Mouse (Mus musculus) kidney, adult 2 months (tissue): ENCODE results near the gene Brk1. TPM values are rescaled to one million over a fixed set of nuclear protein-coding genes. Genes with fewer than 3 reads are reported as not detected.

Experiments used
- DNase-seq: peaks from one replicate; pipeline ENCODE4 v3.0.0; 2021
- H3K27ac ChIP-seq: fragments of 200-500 bp; 2 replicates; pipeline ENCODE4 v1.5.1; 2012; ENCODE audit warnings: low read depth, low read length, control low read depth, inconsistent platforms; ENCODE audit not compliant: insufficient read depth
- H3K27me3 ChIP-seq: fragments of 200-500 bp; replicated peaks from 2 replicates; pipeline ENCODE4 v1.6.1; 2012; ENCODE audit warnings: mild to moderate bottlenecking, moderate library complexity, low read length, inconsistent platforms; ENCODE audit not compliant: control insufficient read depth, insufficient read depth
- H3K36me3 ChIP-seq: fragments of 200-500 bp; 2 replicates; pipeline ENCODE4 v1.6.1; 2012; ENCODE audit warnings: mild to moderate bottlenecking, moderate library complexity, low read length, inconsistent platforms; ENCODE audit not compliant: control insufficient read depth, insufficient read depth
- H3K4me1 ChIP-seq: fragments of 200-500 bp; 2 replicates; pipeline ENCODE4 v1.6.1; 2011; ENCODE audit warnings: low read length; ENCODE audit not compliant: control insufficient read depth, insufficient read depth
- H3K4me3 ChIP-seq: fragments of 200-500 bp; 2 replicates; pipeline ENCODE4 v1.5.1; 2011; ENCODE audit warnings: mild to moderate bottlenecking, low read depth, low read length, control low read depth; ENCODE audit not compliant: insufficient read depth
- CTCF ChIP-seq: fragments of 200-500 bp; conservative IDR thresholded peaks from 2 replicates; pipeline ENCODE4 v1.5.1; 2011; ENCODE audit warnings: low read depth, mild to moderate bottlenecking, control low read depth, low read length, moderate library complexity, mixed read lengths; ENCODE audit not compliant: insufficient read depth, insufficient read length
- POLR2A ChIP-seq: fragments of 200-500 bp; IDR thresholded peaks from one replicate; pipeline ENCODE4 v1.6.1; 2011; ENCODE audit warnings: low read depth, low read length, control low read depth
- WGBS: fragments of 180-500 bp; shearing (Covaris S2); methylation state at CpG from one replicate; pipeline ENCODE4 v1.1.7; 2018; 5-methylcytosine and 5-hydroxymethylcytosine counted together
- polyA plus RNA-seq: library from polyadenylated mRNA; depleted of rRNA; stranded (reverse); fragments of >200 nt; gene quantifications from 2 replicates; pipeline ENCODE4 v1.2.3, GENCODE M21; 2012

Gene Brk1
- polyA plus RNA-seq, 1 experiment, result 216 TPM

DNA sequence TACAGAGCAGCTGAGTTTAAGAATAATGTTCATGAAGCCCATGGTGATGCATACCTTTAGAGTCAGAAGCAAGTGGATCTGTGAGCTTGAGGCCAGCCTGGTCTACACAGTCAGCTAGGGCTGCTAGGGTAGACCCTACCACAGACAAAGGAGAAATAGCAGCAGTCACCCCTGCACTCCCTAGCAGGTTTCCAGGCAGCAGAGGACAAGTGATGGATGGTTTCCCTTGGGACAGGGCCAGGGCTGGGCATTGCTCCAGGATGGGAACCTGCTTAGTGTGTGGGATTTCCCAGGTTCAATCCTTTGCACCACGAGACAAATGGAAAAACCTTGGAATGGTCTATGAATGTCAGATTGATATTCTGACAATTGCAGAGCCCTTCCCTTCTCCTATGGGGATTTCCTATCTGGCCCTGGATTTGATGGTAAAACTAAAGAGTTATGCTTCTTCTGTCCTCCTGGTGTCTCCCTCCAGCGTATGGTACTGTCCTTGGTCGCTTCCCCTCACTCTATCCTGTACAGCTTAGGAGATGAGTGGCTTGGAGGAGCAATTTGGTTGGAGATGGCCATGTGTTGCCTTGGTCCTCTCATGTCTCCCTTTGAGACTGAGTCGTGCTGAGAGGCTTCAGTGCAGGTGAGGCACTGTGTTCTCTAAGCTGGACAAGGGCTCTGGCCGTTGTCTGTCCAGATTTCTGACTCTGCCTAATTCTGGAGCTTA, 17.9 kb upstream of the Brk1 start:
- Histone ChIP-seq H3K36me3 (no peaks in the 10 kb centered on the region), H3K27ac (no peak overlapping the region), H3K4me1 (0 out of 2 replicates have a peak, but pooled peaks cover 6% of the 10 kb centered on the region), H3K4me3 (no peak overlapping the region), H3K27me3 (no peaks in the 10 kb centered on the region)
- peak; percentile 89 for DNase-seq
- 45% methylated on average over 5 of the region's 5 CpGs for WGBS
- TF ChIP-seq CTCF (no peak), POLR2A (no peak)

DNA sequence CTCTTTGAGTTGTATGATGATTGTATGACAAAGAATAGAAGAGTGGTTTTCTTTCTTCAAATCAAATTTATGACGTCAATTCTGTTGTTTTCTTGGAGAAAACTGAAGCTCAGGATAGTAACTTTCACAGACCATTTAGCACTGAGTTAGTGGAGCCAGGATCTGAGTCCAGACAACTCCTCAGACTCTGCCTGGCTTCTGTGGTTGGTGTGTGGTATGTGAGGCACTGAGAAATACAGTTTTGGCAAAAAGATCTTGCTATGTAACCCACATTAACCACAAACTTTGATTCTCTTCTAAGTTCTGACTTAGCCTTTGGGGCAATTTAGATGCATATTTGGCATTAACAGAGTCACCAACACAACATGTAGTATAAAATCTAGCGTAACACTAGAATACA, 11.9 kb upstream of the Brk1 start:
- no peaks in the 10 kb centered on the region for H3K4me1 ChIP-seq
- no peak overlapping the region for H3K27ac ChIP-seq
- 96% methylated on average over 2 of the region's 2 CpGs for WGBS
- H3K4me3 ChIP-seq, result no peak overlapping the region
- TF ChIP-seq POLR2A (no peak), CTCF (no peak)
- no peaks in the 10 kb centered on the region for H3K36me3 ChIP-seq
- H3K27me3 ChIP-seq, result no peaks in the 10 kb centered on the region
- no peak for DNase-seq

DNA sequence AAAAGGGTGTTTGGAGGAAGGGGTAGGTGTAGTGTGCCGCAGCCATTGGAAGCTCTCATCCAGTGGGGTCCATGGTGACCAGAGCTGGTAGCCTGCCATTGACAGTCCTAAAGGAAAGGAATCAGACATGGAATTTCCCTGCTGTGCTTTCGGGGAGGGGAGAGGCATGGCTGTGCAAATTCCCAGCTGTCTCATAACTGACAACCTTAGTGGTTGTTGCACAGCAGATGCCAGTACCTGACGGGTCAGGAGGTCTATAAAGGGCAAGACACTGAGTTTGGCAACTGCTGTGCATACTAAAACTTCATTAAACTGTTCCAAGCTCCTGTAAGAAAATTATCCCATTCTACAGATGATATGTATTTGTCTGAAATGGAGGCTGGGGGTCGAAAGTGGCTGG, 6.6 kb upstream of the Brk1 start:
- WGBS, result 94% methylated on average over 4 of the region's 4 CpGs
- Histone ChIP-seq H3K27ac (no peak overlapping the region), H3K4me1 (no peaks in the 10 kb centered on the region), H3K36me3 (no peaks in the 10 kb centered on the region), H3K4me3 (no peak overlapping the region), H3K27me3 (no peaks in the 10 kb centered on the region)
- TF ChIP-seq POLR2A (no peak), CTCF (no peak)
- no peak for DNase-seq

DNA sequence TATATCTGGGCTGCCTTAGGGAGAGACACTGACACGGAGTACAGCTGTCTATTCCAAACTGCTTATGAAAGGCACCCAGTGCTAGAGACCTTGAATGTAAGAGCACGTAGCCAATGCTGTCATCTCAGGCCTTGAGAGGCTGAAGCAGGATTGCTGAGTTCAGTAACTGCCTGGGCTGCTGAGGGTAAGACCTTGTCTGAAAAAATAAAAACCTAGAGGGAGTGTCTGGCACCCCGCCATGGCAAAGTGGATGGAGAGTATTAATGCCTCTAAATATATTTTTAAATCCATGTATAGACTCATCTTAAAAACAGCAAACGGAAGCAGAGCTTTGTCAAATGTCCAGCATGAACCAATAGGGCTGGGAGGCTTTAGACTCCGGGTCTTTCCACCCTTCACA, 4.7 kb upstream of the Brk1 start:
- 70% methylated on average over 5 of the region's 5 CpGs for WGBS
- no peak for TF ChIP-seq CTCF
- TF ChIP-seq POLR2A, result no peak
- Histone ChIP-seq H3K36me3 (no peaks in the 10 kb centered on the region), H3K4me1 (no peaks in the 10 kb centered on the region), H3K27ac (no peak overlapping the region), H3K4me3 (no peak overlapping the region), H3K27me3 (no peaks in the 10 kb centered on the region)
- DNase-seq, result no peak

DNA sequence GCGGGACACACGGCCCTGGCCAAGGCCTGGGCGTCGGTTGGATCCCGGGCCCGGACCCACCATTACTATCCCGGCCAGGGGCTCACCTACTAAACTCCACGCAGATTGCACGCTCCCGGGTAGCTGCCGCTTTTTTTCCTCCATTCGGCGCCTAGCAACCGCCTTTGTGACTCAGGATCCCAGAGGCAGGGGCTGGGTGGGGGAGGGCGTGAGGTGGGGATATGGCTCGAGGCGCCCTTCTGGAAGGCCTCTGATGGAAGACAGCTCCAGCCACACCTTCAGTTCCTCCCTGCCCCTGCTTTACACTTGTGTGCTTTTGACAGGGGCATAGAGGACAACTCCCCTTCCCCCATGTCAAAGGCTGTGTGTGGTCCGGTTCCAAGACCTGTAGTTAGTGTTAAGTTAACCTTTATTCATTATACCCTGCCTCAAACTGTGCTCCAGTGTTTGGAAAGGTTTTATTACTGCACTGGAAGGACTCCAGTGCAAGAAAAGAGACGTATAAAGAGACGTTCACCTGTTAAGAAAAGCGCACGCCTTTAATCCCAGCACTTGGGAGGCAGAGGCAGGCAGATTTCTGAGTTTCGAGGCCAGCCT, 3.9 kb upstream of the Brk1 start, which contains the start of gene Fancd2os:
Gene Fancd2os (minus strand): TSS at position 173 of the 597 bp plus-strand sequence.
- Histone ChIP-seq H3K4me3 (no peak within 1 kb of the TSS), H3K36me3 (no peaks in the 10 kb centered on the region), H3K27me3 (no peaks in the 10 kb centered on the region), H3K27ac (peak within 1 kb of the TSS; percentile 20; the same call in 1 of the 2 replicates), H3K4me1 (no peaks in the 10 kb centered on the region)
- DNase-seq, result peak; percentile 60
- WGBS, result 46% methylated on average over 23 of the region's 23 CpGs
- TF ChIP-seq POLR2A, result no peak
- TF ChIP-seq CTCF, result no peak

DNA sequence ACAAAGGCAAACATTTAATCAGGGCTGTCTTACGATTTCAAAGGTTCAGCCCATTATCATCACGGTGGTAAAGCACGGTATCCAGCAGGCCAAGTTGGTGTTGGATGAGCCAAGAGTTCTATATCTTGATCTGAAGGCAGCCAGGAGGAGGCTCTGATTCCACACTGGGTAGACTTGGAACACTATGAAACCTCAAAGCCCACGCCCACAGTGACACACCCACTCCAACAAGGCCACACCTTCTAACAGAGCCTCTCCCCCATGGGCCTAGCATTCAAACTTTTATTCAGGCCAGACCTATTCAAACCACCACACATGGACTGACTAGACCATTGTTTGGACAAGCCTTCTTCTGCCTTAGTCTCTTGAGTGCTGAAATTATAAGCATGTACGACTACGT, 1.8 kb upstream of the Brk1 start:
- Histone ChIP-seq H3K4me3 (no peak overlapping the region), H3K36me3 (no peaks in the 10 kb centered on the region), H3K27ac (no peak overlapping the region), H3K27me3 (no peaks in the 10 kb centered on the region), H3K4me1 (peaks cover 3% of the 10 kb centered on the region; the same call in 1 of the 2 replicates)
- DNase-seq, result no peak
- TF ChIP-seq CTCF, result no peak
- no peak for TF ChIP-seq POLR2A
- 92% methylated on average over 6 of the region's 6 CpGs for WGBS

DNA sequence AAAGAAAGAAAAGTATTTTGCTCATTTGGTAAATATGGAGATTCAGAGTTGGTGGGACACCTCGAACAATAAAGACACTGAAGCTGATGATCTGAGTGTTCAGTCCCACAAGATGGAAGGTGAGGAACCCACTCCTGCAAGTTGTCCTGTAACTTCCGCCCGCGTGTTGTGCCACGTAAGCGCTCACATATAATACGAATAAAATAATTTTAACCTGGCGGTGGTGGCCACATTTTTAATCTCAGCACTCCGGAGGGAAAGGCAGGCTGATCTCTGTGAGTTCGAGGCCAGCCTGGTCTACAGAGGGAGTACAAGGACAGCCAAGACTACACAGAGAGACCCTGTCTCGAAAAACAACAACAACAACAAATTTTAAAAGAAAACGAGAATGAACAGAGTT, 579 bp upstream of the Brk1 start:
- Histone ChIP-seq H3K36me3 (no peaks in the 10 kb centered on the region), H3K4me1 (peaks cover 6% of the 10 kb centered on the region; the same call in 1 of the 2 replicates), H3K27ac (peak overlapping the region; percentile 80; the same call in 1 of the 2 replicates), H3K4me3 (peak overlapping the region; percentile 92; the same call in 1 of the 2 replicates), H3K27me3 (no peaks in the 10 kb centered on the region)
- TF ChIP-seq POLR2A, result no peak
- no peak for TF ChIP-seq CTCF
- no peak for DNase-seq
- WGBS, result 58% methylated on average over 12 of the region's 12 CpGs
